Mouse (Mus musculus) CD4-positive, CD25-positive, alpha-beta regulatory T cell, adult 4 months (primary cell): ENCODE measurements around the gene Bbs9. TPM values are rescaled to one million over a fixed set of nuclear protein-coding genes. Genes with fewer than 3 reads are reported as not detected.
"Not testable (repeated sequence)": the region's sequence is repeated elsewhere in the genome, so short reads cannot be mapped to it uniquely, and the experiment has no call there.

Experiments used
- ATAC-seq: one replicate; pipeline ENCODE4 v1.8.0; 2017
- polyA plus RNA-seq, 2 experiments: library from polyadenylated mRNA; unstranded; fragments of 100-300 nt; shearing (Covaris generic); gene quantifications; one replicate each; pipeline ENCODE4 v1.2.1; 2017

Bbs9 gene
- polyA plus RNA-seq, 2 experiments from 2014 or later, result 16.7 to 17.4 TPM

DNA sequence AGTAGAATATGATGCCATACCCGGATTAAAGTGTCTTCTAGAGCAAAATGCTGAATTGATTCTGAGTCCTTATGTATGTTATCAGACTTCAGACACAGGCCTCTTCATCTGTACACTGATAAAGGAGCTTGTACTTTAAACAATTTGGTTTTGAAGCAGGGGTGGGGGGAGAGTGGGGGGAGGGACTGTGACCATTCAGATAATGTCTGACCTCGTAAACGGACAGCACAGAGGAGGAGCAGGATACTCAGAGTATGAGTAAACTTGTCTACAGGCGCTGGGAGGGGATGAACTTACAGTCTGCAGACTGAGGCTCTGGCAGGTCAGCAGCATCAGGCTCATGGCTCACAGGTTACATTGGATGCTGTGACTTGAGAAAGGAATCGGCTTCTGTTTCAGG is 331.0 kb downstream of the Bbs9 start:
- ATAC-seq, result no peak

DNA sequence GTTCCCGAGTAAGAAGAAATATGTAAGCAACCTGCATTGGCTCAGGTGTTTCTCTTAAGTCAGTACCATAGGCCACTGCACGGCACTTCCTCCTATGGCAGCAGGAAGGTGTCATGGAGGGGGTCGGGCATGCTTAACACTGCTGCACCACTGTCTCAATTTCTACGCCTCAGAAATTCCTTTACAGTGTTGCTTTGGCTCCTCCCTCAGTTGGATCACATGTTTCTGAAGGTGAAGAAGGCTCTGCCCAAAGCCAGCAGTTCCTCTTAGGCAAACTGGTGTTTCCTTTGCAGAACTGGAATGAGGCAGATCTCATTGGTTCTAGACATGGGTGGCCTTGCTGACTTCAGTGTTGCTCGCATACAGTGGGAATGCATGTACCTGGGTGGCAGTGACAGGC is 332.2 kb downstream of the Bbs9 start:
- ATAC-seq, result no peak

DNA sequence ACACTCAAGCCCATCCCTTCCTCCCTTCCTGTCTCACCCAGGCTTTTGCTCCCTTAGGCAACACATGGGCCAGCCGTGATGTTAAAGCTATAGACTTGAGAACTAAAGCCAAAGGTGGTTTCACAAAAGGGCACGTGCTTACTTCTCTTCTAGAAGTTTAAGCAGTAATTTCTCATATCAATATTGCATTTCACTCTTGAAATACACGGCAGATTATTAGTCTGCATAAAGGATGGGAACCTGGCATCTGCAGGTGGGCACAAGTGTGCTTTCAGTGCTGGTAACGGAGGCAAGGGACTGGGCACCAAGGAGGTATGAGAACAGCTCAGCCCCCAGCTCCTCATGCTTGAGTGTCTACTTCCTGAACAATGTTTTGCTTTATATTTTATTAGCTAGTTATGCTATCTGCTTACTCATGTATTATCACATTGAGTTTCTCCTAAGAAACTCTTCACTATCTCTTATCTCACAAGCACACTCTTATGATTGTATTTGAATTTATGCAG is 334.2 kb downstream of the Bbs9 start:
- ATAC-seq, result no peak

DNA sequence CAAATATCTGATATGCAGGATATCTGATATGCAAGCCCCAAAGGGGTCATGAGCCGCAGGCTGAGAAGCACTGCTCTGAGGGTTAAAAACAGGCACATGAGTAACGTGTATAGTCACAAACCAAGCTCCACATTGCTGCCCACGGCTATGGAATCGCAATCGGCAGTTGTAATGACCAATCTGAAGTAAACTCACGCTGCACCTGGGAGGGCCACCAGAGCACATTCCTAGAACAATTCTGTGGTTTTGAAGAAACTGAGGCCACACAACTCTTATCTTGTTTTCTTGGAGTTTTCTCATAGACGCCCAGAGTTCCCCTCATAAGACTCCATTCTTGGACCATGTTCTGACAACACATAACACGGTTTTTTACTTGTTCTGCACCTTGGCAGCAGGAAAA is 334.9 kb downstream of the Bbs9 start:
- ATAC-seq, result no peak

DNA sequence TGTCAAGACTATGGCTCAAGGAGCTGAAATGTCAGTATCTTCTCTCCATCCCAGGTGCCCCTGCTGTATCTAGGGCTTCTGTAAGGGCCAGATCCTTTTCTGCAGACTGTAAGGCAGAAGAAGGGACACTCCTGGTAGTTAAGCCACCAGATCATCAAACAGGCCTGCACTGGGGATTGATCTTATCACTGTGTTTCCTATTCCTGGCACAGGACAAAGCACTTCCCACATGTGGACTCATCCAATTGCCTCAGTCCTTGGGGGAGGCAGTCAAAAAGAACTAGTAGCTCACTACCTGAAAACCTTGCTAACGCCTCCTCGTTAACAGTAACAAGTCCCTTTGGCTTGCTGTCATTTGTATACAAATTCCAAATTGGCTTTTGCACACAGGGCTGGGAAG is 336.4 kb downstream of the Bbs9 start:
- no peak for ATAC-seq

DNA sequence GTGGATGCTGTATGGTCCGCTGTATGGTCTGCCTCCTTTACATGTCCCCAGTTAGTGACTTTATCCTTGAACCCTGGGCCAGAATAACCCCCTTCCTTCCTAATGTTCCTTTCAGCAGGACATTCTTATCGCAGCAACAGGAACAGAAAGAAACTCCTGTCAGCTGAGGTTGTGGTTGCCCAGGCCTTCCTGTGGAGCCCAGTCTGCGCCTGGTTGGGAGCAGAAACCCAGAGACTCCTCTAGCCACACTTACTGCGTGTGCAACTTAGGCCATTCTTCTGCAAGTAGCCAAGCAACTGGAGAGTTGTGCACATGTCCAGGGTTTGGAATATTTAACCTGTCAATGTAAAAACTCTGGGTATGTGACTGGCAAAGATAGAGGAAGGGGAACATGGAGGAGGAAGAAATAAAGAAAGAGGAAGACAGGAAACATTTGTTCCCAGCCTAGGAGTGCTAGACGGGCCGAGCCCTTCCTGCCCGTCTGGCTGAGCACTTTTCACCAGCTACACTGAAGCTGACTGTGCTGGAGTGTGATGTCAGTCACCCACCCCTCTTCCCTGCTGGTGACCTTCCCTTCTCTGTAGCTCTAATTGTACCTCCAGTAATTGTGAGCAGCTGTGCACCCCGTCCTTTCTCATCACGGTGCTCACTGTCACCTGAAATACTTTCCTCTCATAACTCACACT is 339.0 kb downstream of the Bbs9 start:
- no peak for ATAC-seq

DNA sequence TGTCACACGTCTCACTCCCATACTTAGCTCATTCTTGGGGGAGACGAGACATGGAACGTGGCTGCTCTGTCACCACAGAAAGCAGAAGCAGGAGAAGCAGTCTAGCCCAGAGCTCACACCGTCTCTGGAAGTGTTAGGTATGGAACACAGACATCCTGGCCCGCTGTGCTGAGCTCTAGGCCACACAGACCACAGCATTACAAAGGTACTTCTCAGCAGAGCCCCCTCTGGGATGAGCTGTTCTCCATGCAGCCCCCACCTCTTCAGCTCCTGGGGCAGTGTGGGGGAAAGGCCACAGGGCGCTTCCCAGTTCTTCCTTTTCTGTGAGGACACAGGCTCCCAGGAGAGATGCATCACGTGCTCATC is 339.6 kb downstream of the Bbs9 start:
- no peak for ATAC-seq

DNA sequence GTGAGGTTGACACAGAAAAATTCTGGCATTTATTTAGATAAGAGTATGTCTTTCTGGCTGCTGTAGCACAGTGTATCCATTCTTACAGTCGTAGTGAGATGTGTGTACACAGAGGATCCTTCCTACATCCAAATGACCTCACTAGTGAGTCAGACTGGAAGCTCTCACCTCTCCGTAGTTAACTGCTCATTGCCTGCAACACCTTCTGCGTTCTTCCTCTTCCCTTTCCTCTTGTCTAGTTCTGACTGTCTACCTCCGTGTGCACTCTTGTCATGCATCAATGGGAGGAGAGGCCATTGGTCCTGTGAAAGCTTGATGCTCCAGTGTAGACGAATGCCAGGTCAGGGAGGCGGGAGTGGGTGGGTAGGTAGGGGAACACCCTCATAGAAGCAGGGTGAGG is 344.0 kb downstream of the Bbs9 start:
- no peak for ATAC-seq

DNA sequence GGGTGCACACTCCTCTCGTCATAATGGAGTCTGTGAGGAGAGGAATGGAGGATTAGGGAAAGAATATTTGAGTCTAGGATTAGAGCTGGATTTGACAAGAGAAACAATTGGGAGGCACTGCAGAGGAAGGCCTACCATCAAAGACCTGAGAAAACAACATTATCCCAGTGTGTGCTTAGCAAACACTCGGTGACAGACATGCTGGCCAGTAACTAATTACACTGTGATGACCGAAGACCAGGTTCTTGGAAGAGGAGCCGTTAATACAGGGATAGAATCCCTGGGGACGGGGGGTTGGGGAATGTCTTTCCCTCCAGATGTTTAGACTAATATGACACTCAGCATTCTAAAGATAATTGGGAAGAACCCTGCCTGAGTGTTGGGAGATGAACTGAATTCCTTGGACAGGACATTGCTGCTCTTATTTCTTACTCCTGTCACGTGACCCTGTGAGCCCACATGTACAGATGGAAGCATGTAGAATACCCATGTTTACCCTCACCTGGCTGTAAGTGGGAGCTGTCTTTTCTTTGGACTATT is 345.2 kb downstream of the Bbs9 start:
- no peak for ATAC-seq

DNA sequence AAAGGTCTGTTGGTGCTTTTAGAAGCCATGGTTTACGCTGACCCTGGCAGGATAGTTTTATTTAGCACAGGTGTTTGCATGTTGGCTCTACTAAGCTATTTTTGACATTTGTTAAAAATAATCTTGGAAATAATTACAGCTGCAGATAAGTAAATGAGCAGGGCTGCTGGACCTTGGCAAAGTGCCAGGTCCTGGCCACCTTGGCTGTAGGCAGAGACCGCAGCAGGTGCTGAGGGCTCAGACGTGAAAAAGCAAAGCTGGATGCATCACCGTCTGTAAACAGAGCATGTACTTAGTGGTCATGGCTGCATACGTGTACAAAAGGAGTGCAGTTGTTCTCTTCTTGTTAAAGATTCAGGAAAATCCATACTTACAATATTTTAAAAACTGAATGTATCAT is 347.3 kb downstream of the Bbs9 start:
- no peak for ATAC-seq

DNA sequence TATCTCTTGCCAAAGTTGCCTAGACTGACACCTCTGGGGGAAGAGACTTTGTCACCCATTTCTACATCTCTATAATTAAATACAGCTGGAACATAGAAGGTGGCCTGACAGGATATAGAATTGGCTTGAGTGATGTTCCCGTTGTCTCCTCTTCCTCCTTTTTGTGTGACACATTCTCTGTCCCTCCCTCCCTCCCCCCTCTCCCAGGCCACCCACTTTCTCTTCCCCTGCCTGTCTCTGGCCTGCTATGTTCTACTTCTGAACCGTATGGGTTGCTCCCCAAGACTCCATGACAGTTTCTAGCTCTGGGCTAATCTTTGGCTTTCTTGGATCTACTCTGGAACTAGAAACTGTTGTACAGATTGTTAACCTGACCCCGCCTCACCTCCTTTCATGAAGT is 348.3 kb downstream of the Bbs9 start:
- no peak for ATAC-seq

DNA sequence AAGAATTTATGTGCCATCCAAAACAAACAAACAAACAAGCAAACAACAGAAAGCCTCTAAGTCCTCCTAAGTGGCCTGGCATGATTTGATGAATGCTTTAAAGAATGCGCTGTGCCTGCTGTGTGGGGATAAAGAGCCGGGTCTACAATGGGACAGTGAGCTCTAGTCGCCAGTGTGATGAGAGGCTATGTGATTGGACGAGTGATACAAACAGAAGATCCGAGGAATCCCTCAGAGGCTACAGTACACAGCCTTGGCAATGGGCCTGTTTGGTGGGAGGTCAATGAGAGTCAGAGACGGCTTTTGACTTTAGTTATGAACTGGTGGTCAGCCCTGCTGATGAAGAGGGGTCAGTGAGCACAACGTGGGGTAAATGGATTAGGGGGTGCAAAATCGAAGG is 349.4 kb downstream of the Bbs9 start:
- ATAC-seq, result no peak

DNA sequence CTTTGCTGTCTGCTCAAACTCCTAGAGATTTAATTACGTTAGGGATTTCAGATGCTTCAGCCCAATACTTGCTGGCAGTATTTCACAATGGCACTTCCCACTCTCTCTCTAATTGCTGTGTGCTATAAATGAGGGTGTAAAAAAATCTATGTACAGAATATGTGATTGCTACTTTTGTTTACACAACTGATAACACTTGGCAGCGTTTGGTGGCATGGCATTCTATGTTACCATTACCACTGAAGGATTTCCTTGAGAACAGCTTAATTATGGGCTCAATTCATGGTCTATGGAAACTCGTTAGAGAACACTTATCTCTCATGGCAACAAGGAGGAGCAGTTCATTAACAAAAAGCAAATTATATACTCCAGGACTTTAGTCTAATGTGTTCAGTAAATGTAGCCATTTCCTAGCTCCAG is 351.1 kb downstream of the Bbs9 start:
- no peak for ATAC-seq

DNA sequence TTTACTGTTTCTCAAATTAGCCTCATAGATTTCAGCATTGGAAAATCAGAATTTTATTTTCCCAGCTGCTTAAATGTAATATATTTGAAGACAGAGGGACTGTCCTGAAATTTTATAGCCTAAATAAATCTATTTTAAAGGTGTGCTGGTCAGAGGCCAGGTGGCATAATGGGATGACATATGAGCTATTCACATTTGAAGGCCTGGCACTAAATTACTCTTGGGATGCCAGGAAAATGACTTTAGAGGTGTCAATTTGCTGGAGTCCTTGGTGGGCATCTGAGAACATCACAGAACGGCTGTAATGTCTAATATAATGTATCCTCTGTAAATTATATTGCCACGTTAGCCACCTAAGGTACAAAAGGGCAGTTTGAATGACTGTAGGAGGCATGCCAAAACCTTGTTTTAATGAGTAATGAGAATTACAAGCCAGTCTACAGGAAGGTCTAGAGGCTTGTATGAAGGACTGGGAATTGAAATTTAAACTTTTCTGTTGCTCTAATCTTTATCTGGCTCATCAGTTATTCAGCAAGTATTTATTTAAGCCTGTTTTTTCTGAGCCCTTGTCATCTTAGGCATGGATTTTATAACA is 351.8 kb downstream of the Bbs9 start:
- no peak for ATAC-seq

DNA sequence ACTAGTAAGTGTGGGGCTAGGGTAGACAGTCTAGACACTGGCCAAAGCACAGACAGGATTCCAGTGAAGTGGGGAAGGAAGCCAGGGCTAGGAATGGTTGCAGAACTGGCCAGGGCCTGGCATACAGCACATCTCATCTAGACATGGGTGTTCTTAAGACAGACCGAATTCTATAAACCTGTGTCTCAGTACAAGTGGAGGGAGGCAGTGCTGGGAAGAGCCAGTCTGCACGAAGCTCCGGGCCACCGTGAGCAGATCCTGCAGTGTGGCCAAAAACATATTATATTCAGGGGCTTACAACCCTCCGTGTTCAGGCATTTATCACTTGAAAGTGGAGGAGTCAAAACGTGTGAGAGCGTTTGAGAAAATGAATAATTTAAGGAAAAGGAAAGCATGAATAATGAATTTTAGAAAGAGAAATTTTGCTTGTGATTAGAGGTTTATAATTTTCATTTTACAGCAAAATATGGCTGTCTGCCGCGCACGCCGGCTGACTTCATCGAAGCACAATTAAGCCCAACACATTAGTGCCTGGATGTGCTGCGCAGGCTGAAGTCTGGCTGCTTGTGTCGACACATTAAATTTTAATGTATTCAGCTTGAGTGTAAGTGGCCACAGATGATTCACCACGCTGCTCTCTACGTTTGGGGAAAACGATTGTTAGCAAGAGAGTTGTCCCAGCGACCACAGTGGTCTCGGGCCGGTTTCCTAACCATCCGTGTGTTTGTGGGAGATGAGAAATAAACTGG is 353.9 kb downstream of the Bbs9 start:
- no peak for ATAC-seq

DNA sequence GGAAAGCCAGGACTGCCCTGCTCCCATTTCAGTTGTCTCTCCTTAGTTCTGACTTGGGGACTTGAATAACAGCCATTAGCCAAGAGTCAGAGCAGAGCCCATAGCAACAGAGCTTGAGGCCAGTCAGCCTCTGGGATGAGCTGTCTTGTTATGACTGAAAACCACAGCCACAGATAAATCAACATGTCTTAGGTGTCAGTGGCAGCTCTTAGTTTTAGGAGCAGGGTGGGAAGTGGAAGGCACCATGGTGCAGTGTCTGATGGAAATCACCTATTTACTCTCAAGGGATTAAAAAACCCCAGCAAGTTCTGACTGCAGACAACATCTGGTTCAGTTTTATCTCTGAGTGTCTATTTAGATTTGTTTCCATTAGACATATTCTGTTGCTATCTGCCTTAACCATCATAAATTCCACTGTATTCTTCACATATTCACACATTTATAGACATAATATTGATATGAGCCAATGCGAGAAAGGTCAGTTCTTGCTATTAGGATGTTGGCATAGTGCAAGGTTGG is 359.5 kb downstream of the Bbs9 start:
- no peak for ATAC-seq

DNA sequence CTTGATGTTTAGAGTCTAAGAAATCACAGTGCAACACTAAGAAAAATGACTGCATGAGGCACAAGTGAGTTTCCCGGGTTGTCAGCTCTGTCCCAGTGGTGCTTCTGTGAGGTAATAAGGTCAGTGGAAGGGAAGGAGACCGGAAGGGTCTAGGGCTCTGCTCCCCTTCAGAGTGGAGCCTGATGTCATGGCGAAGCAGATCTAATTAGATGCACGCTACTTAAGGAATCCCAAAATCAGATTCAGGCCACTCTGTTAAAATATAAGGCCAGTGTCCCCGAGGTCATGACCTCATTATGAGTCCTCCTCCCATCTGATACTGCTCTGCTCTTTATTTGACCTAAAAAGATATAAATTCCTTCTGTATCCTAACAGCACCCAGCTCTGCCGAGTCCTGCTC is 361.5 kb downstream of the Bbs9 start:
- ATAC-seq, result no peak

DNA sequence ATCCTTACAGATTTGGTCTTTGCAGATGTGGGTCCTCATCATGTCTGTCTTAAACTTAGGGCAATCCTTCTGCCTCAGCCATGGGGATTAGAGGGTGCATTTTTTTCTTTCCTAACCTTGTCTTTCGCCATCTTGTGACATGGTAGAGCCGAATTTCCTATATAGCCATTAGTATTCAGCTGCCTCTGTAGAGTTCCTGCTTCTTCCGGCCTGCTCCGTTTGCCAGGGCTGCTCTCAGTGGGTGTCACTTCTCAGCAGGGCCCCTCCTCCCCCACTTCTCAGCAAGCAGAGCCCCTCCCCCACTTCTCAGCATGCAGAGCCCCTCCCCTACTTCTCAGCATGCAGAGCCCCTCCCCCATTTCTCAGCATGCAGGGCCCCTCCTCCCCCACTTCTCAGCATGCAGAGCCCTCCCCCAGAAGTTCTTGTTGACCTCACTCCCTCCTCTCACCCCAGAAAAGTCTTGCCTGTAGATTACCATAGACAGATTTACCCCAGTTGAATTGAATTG is 362.2 kb downstream of the Bbs9 start:
- no peak for ATAC-seq

DNA sequence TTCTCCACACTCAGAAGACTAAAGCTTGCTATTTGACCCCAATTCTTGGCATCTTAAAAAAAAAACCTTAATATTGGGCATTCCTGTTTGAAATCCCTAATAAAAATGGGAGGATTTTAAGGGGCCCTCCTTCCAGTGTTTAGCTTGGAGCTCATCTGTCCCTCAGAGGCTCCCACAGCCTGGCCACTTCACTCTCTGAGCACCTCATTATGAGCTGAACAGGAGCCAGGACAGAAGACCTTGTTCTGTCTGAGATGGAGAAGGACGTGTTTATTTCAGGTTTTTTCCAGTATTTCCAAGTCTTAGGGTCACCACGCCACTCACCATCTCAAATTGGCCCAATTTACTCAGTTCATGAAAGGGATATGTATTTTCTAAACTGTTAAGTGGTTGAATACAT is 370.5 kb downstream of the Bbs9 start:
- no peak for ATAC-seq

DNA sequence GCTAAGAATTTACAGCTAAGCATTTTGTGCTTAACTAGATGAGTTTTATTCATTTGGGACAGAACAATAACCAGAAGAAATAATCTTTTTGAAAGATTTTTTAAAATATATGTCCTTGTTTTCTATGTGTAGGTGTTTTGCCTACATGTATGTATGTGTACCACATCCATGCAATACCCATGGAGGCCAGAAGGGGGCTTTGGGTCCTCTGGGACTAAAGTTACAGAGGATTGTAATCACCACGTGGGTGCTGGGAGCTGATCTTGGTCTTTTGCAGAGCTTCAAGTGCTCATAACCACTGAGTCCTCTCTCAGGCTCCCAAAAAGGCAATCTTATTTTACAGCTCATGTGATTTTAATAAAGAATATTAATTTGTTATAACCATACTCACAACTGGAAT is 371.3 kb downstream of the Bbs9 start:
- no peak for ATAC-seq

DNA sequence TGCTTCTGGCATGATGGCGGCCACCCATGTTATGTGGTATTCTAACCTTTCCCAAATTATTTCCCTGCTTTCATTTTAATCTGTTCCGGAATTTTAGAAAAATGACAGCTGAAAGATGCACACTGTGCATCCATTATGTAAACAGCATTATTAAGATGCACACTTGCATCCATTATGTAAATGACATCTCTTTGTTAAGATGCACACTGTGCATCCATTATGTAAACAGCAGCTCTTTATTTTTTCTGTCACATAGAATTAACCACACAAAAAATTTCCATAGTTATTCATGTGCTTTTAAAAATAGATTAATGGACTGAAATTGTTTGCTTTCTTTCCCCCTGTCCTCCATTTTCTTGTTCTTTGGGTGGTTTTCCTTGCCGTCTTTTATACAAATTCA is 373.3 kb downstream of the Bbs9 start:
- no peak for ATAC-seq

DNA sequence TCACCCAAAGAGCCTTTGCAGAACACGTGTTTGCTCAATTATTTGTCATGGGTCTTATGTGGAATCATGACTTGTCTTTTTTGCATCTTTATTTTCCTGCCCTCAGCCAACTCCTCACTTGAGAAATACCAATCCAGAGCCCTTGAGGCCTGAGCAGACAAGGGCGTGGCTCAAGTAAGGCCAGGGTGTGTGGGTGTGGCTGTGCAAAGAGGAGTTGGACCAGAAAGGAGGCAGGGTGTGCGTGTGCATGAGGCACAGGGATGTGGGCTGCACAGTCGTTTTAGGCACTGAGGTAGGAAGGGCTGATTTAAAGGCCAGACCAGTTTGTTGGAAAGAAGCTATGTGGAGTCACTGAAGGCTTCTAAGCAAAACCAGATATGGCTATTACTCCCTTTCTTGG is 373.7 kb downstream of the Bbs9 start:
- ATAC-seq, result no peak

DNA sequence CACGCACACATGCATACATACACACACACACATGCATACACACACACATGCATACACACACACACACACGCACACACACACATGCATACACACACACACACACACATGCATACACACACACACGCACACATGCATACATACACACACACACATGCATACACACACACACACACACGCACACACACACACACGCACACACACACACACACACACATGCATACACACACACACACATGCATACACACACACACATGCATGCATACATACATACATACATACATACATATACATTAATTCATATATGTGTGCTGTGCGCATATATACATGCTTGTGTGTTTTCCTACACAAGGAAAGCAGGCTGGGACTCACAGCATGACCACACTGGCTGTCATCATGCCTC is 393.6 kb downstream of the Bbs9 start:
- ATAC-seq, result not testable (repeated sequence)
